Mouse (Mus musculus) ES-Bruce4 (cell line): Measurements from ENCODE around the gene Stra6l.

ENCODE experiments used
- CTCF ChIP-seq: IDR thresholded peaks from one replicate; pipeline ENCODE4 v1.8.1; 2011; ENCODE audit warnings: low read depth, low read length
- EP300 ChIP-seq: IDR thresholded peaks from 2 replicates; pipeline ENCODE4 v1.6.1; 2011; ENCODE audit warnings: low read depth, low read length; ENCODE audit not compliant: insufficient read depth

- TF ChIP-seq CTCF (no peak), EP300 (no peak)
Observed at GRCm38 (mm10) chr4:45896425-45897081, 48.1 kb downstream of the Stra6l start.
